Mouse (Mus musculus) MEL (cell line): ENCODE measurements around the gene Arl2bp.

Experiments used
- CTCF ChIP-seq, 3 experiments: IDR thresholded peaks in 2 of 3; conservative IDR thresholded peaks in 1 of 3; 2 replicates each; pipeline ENCODE4 v1.5.1; 2011 to 2012; ENCODE audit warnings: low read length in 3 of 3, low read depth in 2 of 3, mild to moderate bottlenecking in 2 of 3, improper control_type of control experiment in 1 of 3, inconsistent platforms in 1 of 3, mixed read lengths in 1 of 3, moderate library complexity in 1 of 3; ENCODE audit not compliant: control insufficient read depth in 1 of 3, insufficient read depth in 1 of 3, poor library complexity in 1 of 3, severe bottlenecking in 1 of 3
- EP300 ChIP-seq, 2 experiments: IDR thresholded peaks; 2 replicates each; pipeline ENCODE4 v1.6.1; 2011; ENCODE audit warnings: improper control_type of control experiment in 2 of 2, low read length in 2 of 2, low read depth in 1 of 2, mild to moderate bottlenecking in 1 of 2
- POLR2A ChIP-seq, 2 experiments: IDR thresholded peaks; 2 replicates each; pipeline ENCODE4 v1.6.1; 2011 to 2012; ENCODE audit warnings: low read length in 2 of 2, mild to moderate bottlenecking in 2 of 2, control low read depth in 1 of 2, improper control_type of control experiment in 1 of 2, low read depth in 1 of 2, moderate library complexity in 1 of 2; ENCODE audit not compliant: control insufficient read depth in 1 of 2, insufficient read depth in 1 of 2, poor library complexity in 1 of 2
- TBP ChIP-seq: IDR thresholded peaks from 2 replicates; pipeline ENCODE4 v1.8.0; 2011; ENCODE audit warnings: low read depth, low read length, improper control_type of control experiment

DNA sequence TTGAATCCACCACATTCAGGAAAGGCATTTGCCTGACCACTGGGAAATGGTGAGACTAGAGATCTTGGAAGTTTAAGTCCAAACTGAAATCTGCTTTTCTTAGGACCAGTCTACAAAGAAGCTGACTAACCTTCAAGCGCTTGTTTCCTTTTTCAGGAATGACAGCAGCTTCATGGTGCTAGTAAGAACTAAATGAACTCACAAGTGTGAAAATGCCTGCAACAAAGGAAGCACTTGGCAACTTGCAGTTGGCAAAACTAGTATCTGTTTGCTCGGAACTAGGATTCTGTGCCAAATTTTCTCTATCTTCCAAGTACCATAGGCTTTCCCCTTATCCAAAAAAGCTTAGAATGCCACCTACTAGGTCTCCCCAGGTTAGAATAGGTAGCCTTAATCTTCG is 20.2 kb upstream of the Arl2bp start:
- TF ChIP-seq POLR2A (IDR thresholded peaks at IDR 0.05; ENCODE audit: control insufficient read depth in 1 of 2, insufficient read depth in 1 of 2, low read depth in 1 of 2, low read length in 2 of 2, poor library complexity in 1 of 2) = no peak
- TF ChIP-seq CTCF (IDR thresholded peaks at IDR 0.05 in 2 of 3, conservative IDR thresholded peaks at IDR 0.05 in 1 of 3; ENCODE audit: control insufficient read depth in 1 of 3, insufficient read depth in 1 of 3, low read depth in 2 of 3, low read length in 3 of 3, poor library complexity in 1 of 3, severe bottlenecking in 1 of 3) = no peak
- TF ChIP-seq TBP = no peak
- no peak for TF ChIP-seq EP300 (IDR thresholded peaks at IDR 0.05; ENCODE audit: low read depth in 1 of 2, low read length in 2 of 2)
